Mouse (Mus musculus): ENCODE data around the gene Zfyve19. TPM values are rescaled to one million over a fixed set of nuclear protein-coding genes. Genes with fewer than 3 reads are reported as not detected.

The Zfyve19 gene
- polyA plus RNA-seq, 1 experiment from 2014 or later, result 67.2 TPM

Other genes starting within 250 kb of the Zfyve19 start
- 23.3 and 26.9 TPM in 2 replicates for gene Ccdc32, start 179.2 kb upstream of the Zfyve19 start, polyA plus RNA-seq (2015; fragmentation: Nextera tagmentation; extraction: Ambion mirVana)
- 4.5 and 5.3 TPM in 2 replicates for gene Rpusd2, start 173.8 kb upstream of the Zfyve19 start, polyA plus RNA-seq (2015; fragmentation: Nextera tagmentation; extraction: Ambion mirVana)
- 38.3 and 47.0 TPM in 2 replicates for gene Knl1, start 161.5 kb upstream of the Zfyve19 start, polyA plus RNA-seq (2015; fragmentation: Nextera tagmentation; extraction: Ambion mirVana)
- 50.7 and 51.8 TPM in 2 replicates for gene Rad51, start 95.8 kb upstream of the Zfyve19 start, polyA plus RNA-seq (2015; fragmentation: Nextera tagmentation; extraction: Ambion mirVana)
- gene Rmdn3, start 51.6 kb upstream of the Zfyve19 start, polyA plus RNA-seq (2015; fragmentation: Nextera tagmentation; extraction: Ambion mirVana), result 46.4 and 47.0 TPM in 2 replicates
- 34.5 and 38.8 TPM in 2 replicates for gene Gchfr, start 40.8 kb upstream of the Zfyve19 start, polyA plus RNA-seq (2015; fragmentation: Nextera tagmentation; extraction: Ambion mirVana)
- gene Gm14137, start 34.1 kb upstream of the Zfyve19 start, polyA plus RNA-seq (2015; fragmentation: Nextera tagmentation; extraction: Ambion mirVana), result 0.56 and 0.85 TPM in 2 replicates
- gene Dnajc17, start 178 bp downstream of the Zfyve19 start, polyA plus RNA-seq (2015; fragmentation: Nextera tagmentation; extraction: Ambion mirVana), result 21.0 and 21.6 TPM in 2 replicates
- gene Ppp1r14d, start 21.3 kb downstream of the Zfyve19 start, polyA plus RNA-seq (2015; fragmentation: Nextera tagmentation; extraction: Ambion mirVana), result 1.0 and 1.2 TPM in 2 replicates
- gene Spint1, start 28.7 kb downstream of the Zfyve19 start, polyA plus RNA-seq (2015; fragmentation: Nextera tagmentation; extraction: Ambion mirVana), result 48.9 and 49.4 TPM in 2 replicates
- gene Rhov, start 62.7 kb downstream of the Zfyve19 start, polyA plus RNA-seq (2015; fragmentation: Nextera tagmentation; extraction: Ambion mirVana), result 1.8 and 2.3 TPM in 2 replicates
- 23.0 and 23.1 TPM in 2 replicates for gene Vps18, start 80.1 kb downstream of the Zfyve19 start, polyA plus RNA-seq (2015; fragmentation: Nextera tagmentation; extraction: Ambion mirVana)
- gene Dll4, start 117.2 kb downstream of the Zfyve19 start, polyA plus RNA-seq (2015; fragmentation: Nextera tagmentation; extraction: Ambion mirVana), result 12.9 and 13.5 TPM in 2 replicates
- gene Chac1, start 142.6 kb downstream of the Zfyve19 start, polyA plus RNA-seq (2015; fragmentation: Nextera tagmentation; extraction: Ambion mirVana), result 0.86 and 1.3 TPM in 2 replicates